Mouse (Mus musculus): ENCODE measurements at regions not wholly inside any gene's neighbourhood (a gene's known extent, or its start where the extent isn't known, plus 50 kb on each side); places are given as distances from the start of the nearest gene placed in this dataset.

GRCm38 (mm10) chr4:54651646-54652110 lies 293.2 kb upstream of the Zfp462 start:
- Histone ChIP-seq H3K4me1 (replicated peaks; ENCODE audit: control insufficient read depth, insufficient read depth, low read length) (no peaks in the 10 kb centered on the region; the same call in 1 of the 2 replicates), H3K36me3 (ENCODE audit: control insufficient read depth, insufficient read depth, low read length) (no peaks in the 10 kb centered on the region), H3K4me2 (ENCODE audit: low read depth, low read length) (no peak overlapping the region), H3K9ac (ENCODE audit: low read length) (no peak overlapping the region), H3K27me3 (ENCODE audit: control insufficient read depth, insufficient read depth, low read depth, low read length) (no peaks in the 10 kb centered on the region), H3K9me3 (ENCODE audit: control insufficient read depth, low read length) (no peaks in the 10 kb centered on the region), H3K4me3 (ENCODE audit: low read length) (no peak overlapping the region), H3K27ac (ENCODE audit: low read length) (no peak overlapping the region)
- no peak for ATAC-seq (ENCODE audit: low read depth)

- H3K4me1 ChIP-seq (replicated peaks; ENCODE audit: control insufficient read depth, insufficient read depth, low read length): no peaks in the 10 kb centered on the region
- H3K4me2 ChIP-seq (ENCODE audit: low read depth, low read length): no peak overlapping the region
- no peak overlapping the region for H3K4me3 ChIP-seq (ENCODE audit: low read length)
- no peak overlapping the region for H3K9ac ChIP-seq (ENCODE audit: low read length)
- ATAC-seq (ENCODE audit: low read depth): no peak
- no peaks in the 10 kb centered on the region for H3K9me3 ChIP-seq (ENCODE audit: control insufficient read depth, low read length)
- WGBS: 45% methylated on average over 11 of the region's 11 CpGs
- no peaks in the 10 kb centered on the region for H3K27me3 ChIP-seq (ENCODE audit: control insufficient read depth, insufficient read depth, low read depth, low read length)
- no peaks in the 10 kb centered on the region for H3K36me3 ChIP-seq (ENCODE audit: control insufficient read depth, insufficient read depth, low read length)
- no peak overlapping the region for H3K27ac ChIP-seq (ENCODE audit: low read length)
These were observed 292.5 kb upstream of the Zfp462 start for GRCm38 (mm10) chr4:54652111-54653021.

GRCm38 (mm10) chr4:54653097-54653776 lies 291.6 kb upstream of the Zfp462 start:
- Histone ChIP-seq H3K4me1 (replicated peaks; ENCODE audit: control insufficient read depth, insufficient read depth, low read length) (no peaks in the 10 kb centered on the region), H3K4me2 (ENCODE audit: low read depth, low read length) (no peak overlapping the region), H3K9me3 (ENCODE audit: control insufficient read depth, low read length) (no peaks in the 10 kb centered on the region), H3K27ac (ENCODE audit: low read length) (no peak overlapping the region), H3K4me3 (ENCODE audit: low read length) (no peak overlapping the region), H3K9ac (ENCODE audit: low read length) (no peak overlapping the region), H3K27me3 (ENCODE audit: control insufficient read depth, insufficient read depth, low read depth, low read length) (no peaks in the 10 kb centered on the region), H3K36me3 (ENCODE audit: control insufficient read depth, insufficient read depth, low read length) (no peaks in the 10 kb centered on the region)
- WGBS: 68% methylated on average over 10 of the region's 10 CpGs
- ATAC-seq (ENCODE audit: low read depth): no peak

Measured in lung, embryonic 16.5 days (tissue).